Mouse (Mus musculus) hindbrain, embryonic 11.5 days (tissue): Measurements from ENCODE around the gene Pxylp1. TPM values are rescaled to one million over a fixed set of nuclear protein-coding genes. Genes with fewer than 3 reads are reported as not detected.

Experiments used
- ATAC-seq: fragments of 200-750 bp; cut with Nextera tagmentation; 2 replicates; pipeline ENCODE4 v1.8.0; 2017; ENCODE audit warnings: mild to moderate bottlenecking, moderate TSS enrichment, moderate library complexity; ENCODE audit not compliant: low FRiP score
- DNase-seq: peaks from one replicate; pipeline ENCODE4 v3.0.0-alpha.2; 2015; ENCODE audit warnings: low spot score
- H3K27ac ChIP-seq: fragments of 300-500 bp; sonication (generic); 2 replicates; pipeline ENCODE4 v1.5.1; 2014; ENCODE audit warnings: mild to moderate bottlenecking, low read depth, low read length
- H3K27me3 ChIP-seq: fragments of 300-500 bp; sonication (generic); 2 replicates; pipeline ENCODE4 v1.6.1; 2014; ENCODE audit warnings: mild to moderate bottlenecking, low read length, moderate library complexity, mixed read lengths; ENCODE audit not compliant: control insufficient read depth, insufficient read depth
- H3K36me3 ChIP-seq: fragments of 300-500 bp; sonication (generic); 2 replicates; pipeline ENCODE4 v1.6.1; 2014; ENCODE audit warnings: mild to moderate bottlenecking, low read length, moderate library complexity, mixed read lengths; ENCODE audit not compliant: control insufficient read depth, insufficient read depth
- H3K4me1 ChIP-seq: fragments of 300-500 bp; sonication (generic); replicated peaks from 2 replicates; pipeline ENCODE4 v1.6.1; 2014; ENCODE audit warnings: low read length, mixed read lengths; ENCODE audit not compliant: control insufficient read depth, insufficient read depth
- H3K4me2 ChIP-seq: fragments of 300-500 bp; sonication (generic); replicated peaks from 2 replicates; pipeline ENCODE4 v1.6.1; 2014; ENCODE audit warnings: mild to moderate bottlenecking, low read depth, low read length
- H3K4me3 ChIP-seq: fragments of 300-500 bp; sonication (generic); 2 replicates; pipeline ENCODE4 v1.5.1; 2014; ENCODE audit warnings: low read depth, low read length
- H3K9ac ChIP-seq: fragments of 300-500 bp; sonication (generic); 2 replicates; pipeline ENCODE4 v1.6.1; 2014; ENCODE audit warnings: low read depth, low read length
- H3K9me3 ChIP-seq: fragments of 300-500 bp; sonication (generic); 2 replicates; pipeline ENCODE4 v1.6.1; 2016; ENCODE audit warnings: low read length; ENCODE audit not compliant: control insufficient read depth
- WGBS: fragments of 180-500 bp; shearing (Covaris S2); extraction: QIAGEN DNeasy Blood & Tissue Kit; methylation state at CpG from one replicate; pipeline ENCODE4 v1.1.7; 2014; 5-methylcytosine and 5-hydroxymethylcytosine counted together
- polyA plus RNA-seq: library from polyadenylated mRNA; unstranded; fragments of >200 nt; fragmentation: Nextera tagmentation; extraction: Ambion mirVana; gene quantifications from 2 replicates; pipeline ENCODE4 v1.2.1, GENCODE M21; 2014

Pxylp1 gene
- polyA plus RNA-seq, 1 experiment from 2014 or later, result 40.3 TPM

- H3K27me3 ChIP-seq, result no peaks in the 10 kb centered on the region
- no peaks in the 10 kb centered on the region for H3K9me3 ChIP-seq
- peaks cover 14% of the 10 kb centered on the region for H3K4me1 ChIP-seq
- H3K4me3 ChIP-seq, result 0 out of 2 replicates have a peak overlapping the region, but pooled peaks have one; percentile 67
- DNase-seq, result peak; percentile 36
- no peak overlapping the region for H3K9ac ChIP-seq
- ATAC-seq, result peak; percentile 23; the same call in 1 of the 2 replicates
- no peaks in the 10 kb centered on the region for H3K36me3 ChIP-seq
- peak overlapping the region; percentile 94 for H3K4me2 ChIP-seq
- 5% methylated on average over 6 of the region's 6 CpGs for WGBS
- no peak overlapping the region for H3K27ac ChIP-seq
These were observed 4.5 kb downstream of the Pxylp1 start for GRCm38 (mm10) chr9:96887954-96888353.

GRCm38 (mm10) chr9:96887492-96887891 lies 5.0 kb downstream of the Pxylp1 start:
- H3K4me3 ChIP-seq, result no peak overlapping the region

DNA sequence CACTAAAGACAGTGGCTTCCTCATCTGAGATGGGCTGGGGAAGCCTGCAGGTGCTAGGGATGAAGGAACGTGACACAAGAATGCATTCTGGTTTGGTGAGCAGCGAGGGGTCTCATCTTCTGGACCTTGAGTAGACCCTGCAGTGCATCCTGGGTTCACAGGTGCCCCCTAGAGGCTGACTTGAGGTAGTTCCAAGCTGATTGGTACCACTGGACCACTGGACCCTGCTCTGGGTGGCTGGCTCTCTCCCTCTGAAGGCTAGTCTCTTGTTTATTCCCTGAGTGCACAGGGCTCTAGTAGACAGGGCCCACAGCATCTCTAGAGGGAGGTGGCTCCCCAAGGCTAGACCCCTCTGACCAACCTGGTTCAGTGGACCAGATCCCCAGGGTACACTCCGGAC lies 6.7 kb downstream of the Pxylp1 start:
- H3K9me3 ChIP-seq, result no peaks in the 10 kb centered on the region

More at GRCm38 (mm10) chr9:96887492-96887891, 5.0 kb downstream of the Pxylp1 start:
- Histone ChIP-seq H3K27ac (no peak overlapping the region), H3K9ac (no peak overlapping the region), H3K9me3 (no peaks in the 10 kb centered on the region), H3K36me3 (no peaks in the 10 kb centered on the region), H3K4me2 (no peak overlapping the region), H3K4me1 (peaks cover 14% of the 10 kb centered on the region), H3K27me3 (no peaks in the 10 kb centered on the region)
- ATAC-seq (no peak), DNase-seq (no peak)

GRCm38 (mm10) chr9:96882496-96883265 lies 9.8 kb downstream of the Pxylp1 start:
- Histone ChIP-seq H3K27me3 (no peaks in the 10 kb centered on the region), H3K9ac (no peak overlapping the region), H3K4me1 (peaks cover 4% of the 10 kb centered on the region; the same call in 1 of the 2 replicates), H3K36me3 (no peaks in the 10 kb centered on the region), H3K27ac (peak overlapping the region; percentile 51; the same call in 1 of the 2 replicates), H3K9me3 (no peaks in the 10 kb centered on the region), H3K4me3 (no peak overlapping the region), H3K4me2 (no peak overlapping the region)
- DNase-seq (no peak), ATAC-seq (no peak)
- 86% methylated on average over 20 of the region's 20 CpGs for WGBS

More for the DNA sequence above, 6.7 kb downstream of the Pxylp1 start:
- Histone ChIP-seq H3K9ac (no peak overlapping the region), H3K27ac (no peak overlapping the region), H3K4me2 (no peak overlapping the region), H3K4me3 (no peak overlapping the region), H3K36me3 (no peaks in the 10 kb centered on the region), H3K4me1 (peaks cover 8% of the 10 kb centered on the region; the same call in 1 of the 2 replicates), H3K27me3 (no peaks in the 10 kb centered on the region)
- DNase-seq (peak; percentile 33), ATAC-seq (no peak)
- 63% methylated on average over 3 of the region's 3 CpGs for WGBS

DNA sequence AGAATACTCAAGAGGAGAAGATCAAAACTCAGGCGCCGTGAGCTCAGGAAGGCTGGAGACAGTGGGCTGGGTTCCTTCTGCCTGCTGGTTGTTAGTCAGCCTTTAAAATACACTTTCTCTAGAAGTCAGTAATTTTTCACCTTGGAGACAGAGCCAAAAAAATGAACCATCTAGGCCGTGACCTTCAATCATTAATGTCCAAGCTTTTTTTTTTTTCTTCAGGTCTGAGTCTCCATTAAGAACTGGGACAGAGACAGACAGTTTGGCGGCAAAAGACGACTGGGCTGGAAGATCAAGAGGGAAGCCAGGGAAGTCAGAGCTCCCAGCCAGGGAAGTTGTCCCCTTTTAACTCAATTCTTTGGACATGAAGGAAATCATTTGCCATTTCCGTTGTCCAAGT lies 10.6 kb downstream of the Pxylp1 start:
- DNase-seq (no peak), ATAC-seq (no peak)
- H3K36me3 ChIP-seq, result no peaks in the 10 kb centered on the region
- H3K4me3 ChIP-seq, result no peak overlapping the region
- no peaks in the 10 kb centered on the region for H3K27me3 ChIP-seq
- H3K27ac ChIP-seq, result no peak overlapping the region
- H3K9me3 ChIP-seq, result no peaks in the 10 kb centered on the region
- H3K9ac ChIP-seq, result no peak overlapping the region
- no peak overlapping the region for H3K4me2 ChIP-seq
- peaks cover 5% of the 10 kb centered on the region; the same call in 1 of the 2 replicates for H3K4me1 ChIP-seq
- 86% methylated on average over 6 of the region's 6 CpGs for WGBS

- H3K4me2 ChIP-seq, result no peak overlapping the region
- H3K36me3 ChIP-seq, result no peaks in the 10 kb centered on the region
- no peaks in the 10 kb centered on the region for H3K27me3 ChIP-seq
- WGBS, result 93% methylated on average over 6 of the region's 6 CpGs
- DNase-seq (no peak), ATAC-seq (no peak)
- H3K27ac ChIP-seq, result no peak overlapping the region
- H3K4me3 ChIP-seq, result no peak overlapping the region
- no peak overlapping the region for H3K9ac ChIP-seq
- H3K4me1 ChIP-seq, result peaks cover 5% of the 10 kb centered on the region; the same call in 1 of the 2 replicates
- no peaks in the 10 kb centered on the region for H3K9me3 ChIP-seq
These were observed 13.4 kb downstream of the Pxylp1 start for GRCm38 (mm10) chr9:96879024-96879423.

DNA sequence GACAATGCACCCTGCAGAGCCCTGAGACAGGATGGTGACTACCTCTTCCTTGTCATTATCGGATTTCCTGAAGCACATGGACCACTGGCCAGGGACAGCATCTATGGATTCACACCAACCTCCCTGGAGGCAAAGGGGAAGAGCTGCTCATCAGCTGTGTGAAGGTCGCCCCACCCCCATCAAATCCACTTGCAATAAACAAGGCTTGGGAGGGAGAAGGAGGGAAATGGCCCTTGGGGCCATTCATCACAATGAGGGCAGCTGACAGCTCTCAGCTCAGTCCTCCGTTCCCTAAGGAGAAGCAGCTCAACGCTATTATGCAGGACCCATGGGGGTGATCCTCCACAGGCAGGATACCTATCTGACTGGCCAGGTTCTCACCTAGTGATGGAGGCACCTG lies 14.0 kb downstream of the Pxylp1 start:
- DNase-seq, result peak; percentile 61
- H3K9me3 ChIP-seq, result no peaks in the 10 kb centered on the region
- no peaks in the 10 kb centered on the region for H3K36me3 ChIP-seq
- H3K4me1 ChIP-seq, result peaks cover 5% of the 10 kb centered on the region; the same call in 1 of the 2 replicates
- ATAC-seq, result peak; percentile 72
- no peaks in the 10 kb centered on the region for H3K27me3 ChIP-seq
- H3K4me2 ChIP-seq, result no peak overlapping the region
- WGBS, result 33% methylated on average over 4 of the region's 4 CpGs
- no peak overlapping the region for H3K9ac ChIP-seq
- no peak overlapping the region for H3K4me3 ChIP-seq
- H3K27ac ChIP-seq, result peak overlapping the region; percentile 47

- H3K4me3 ChIP-seq, result no peak overlapping the region
- no peak for ATAC-seq
- WGBS, result 69% methylated on average over 4 of the region's 4 CpGs
These were observed 16.8 kb downstream of the Pxylp1 start for GRCm38 (mm10) chr9:96875704-96876103.

GRCm38 (mm10) chr9:96873082-96873481 lies 19.4 kb downstream of the Pxylp1 start:
- no peak for DNase-seq
- no peak overlapping the region for H3K4me3 ChIP-seq
- H3K27ac ChIP-seq, result no peak overlapping the region
- 69% methylated on average over 5 of the region's 5 CpGs for WGBS
- H3K36me3 ChIP-seq, result no peaks in the 10 kb centered on the region
- H3K4me1 ChIP-seq, result 0 out of 2 replicates have a peak, but pooled peaks cover 3% of the 10 kb centered on the region
- no peak overlapping the region for H3K9ac ChIP-seq
- H3K9me3 ChIP-seq, result no peaks in the 10 kb centered on the region
- ATAC-seq, result no peak
- no peaks in the 10 kb centered on the region for H3K27me3 ChIP-seq
- no peak overlapping the region for H3K4me2 ChIP-seq

More at GRCm38 (mm10) chr9:96875704-96876103, 16.8 kb downstream of the Pxylp1 start:
- no peaks in the 10 kb centered on the region for H3K9me3 ChIP-seq
- no peaks in the 10 kb centered on the region for H3K36me3 ChIP-seq
- H3K27me3 ChIP-seq, result no peaks in the 10 kb centered on the region
- DNase-seq, result no peak
- no peak overlapping the region for H3K27ac ChIP-seq
- no peak overlapping the region for H3K9ac ChIP-seq
- H3K4me1 ChIP-seq, result peaks cover 3% of the 10 kb centered on the region; the same call in 1 of the 2 replicates
- no peak overlapping the region for H3K4me2 ChIP-seq
